Mouse (Mus musculus): Measurements from ENCODE around the gene Prune2.

GRCm38 (mm10) chr19:17214896-17215520 is 259.1 kb downstream of the Prune2 start:
- TF ChIP-seq EP300 (IDR thresholded peaks at IDR 0.05; ENCODE audit: insufficient read depth, low read depth, low read length) (no peak), CTCF (IDR thresholded peaks at IDR 0.05) (no peak)
